Mouse (Mus musculus) MEL (cell line): ENCODE results near the gene Cadps2. TPM values are rescaled to one million over a fixed set of nuclear protein-coding genes. Genes with fewer than 3 reads are reported as not detected.

ENCODE experiments used
- DNase-seq: peaks from one replicate; pipeline ENCODE4 v3.0.0; 2011; ENCODE audit warnings: low read depth, low spot score
- H3K27ac ChIP-seq: 2 replicates; pipeline ENCODE4 v1.5.1; 2012; ENCODE audit warnings: low read depth, mild to moderate bottlenecking, control low read depth, low read length, moderate library complexity; ENCODE audit not compliant: control insufficient read depth
- H3K27me3 ChIP-seq, 2 experiments: fragments of 150-350 bp in 1 of 2; sonication (generic) in 1 of 2; 2 replicates each; pipeline ENCODE4 v1.6.1; 2012; ENCODE audit warnings: low read length in 2 of 2, mild to moderate bottlenecking in 2 of 2, improper control_type of control experiment in 1 of 2, moderate library complexity in 1 of 2; ENCODE audit not compliant: insufficient read depth in 2 of 2, control insufficient read depth in 1 of 2
- H3K36me3 ChIP-seq, 2 experiments: 2 replicates each; pipeline ENCODE4 v1.6.1; 2012 to 2014; ENCODE audit warnings: low read length in 2 of 2, improper control_type of control experiment in 1 of 2, inconsistent platforms in 1 of 2, mild to moderate bottlenecking in 1 of 2; ENCODE audit not compliant: insufficient read depth in 2 of 2, control insufficient read depth in 1 of 2
- H3K4me1 ChIP-seq, 2 experiments: fragments of 150-350 bp in 1 of 2; sonication (generic) in 1 of 2; 2 replicates each; pipeline ENCODE4 v1.6.1; 2012; ENCODE audit warnings: low read length in 2 of 2, improper control_type of control experiment in 1 of 2, mild to moderate bottlenecking in 1 of 2; ENCODE audit not compliant: insufficient read depth in 2 of 2, control insufficient read depth in 1 of 2
- H3K4me3 ChIP-seq, 2 experiments: fragments of 150-350 bp in 1 of 2; sonication (generic) in 1 of 2; 2 replicates each; pipeline ENCODE4 v1.5.1; 2012; ENCODE audit warnings: low read depth in 2 of 2, low read length in 2 of 2, mild to moderate bottlenecking in 2 of 2, moderate library complexity in 2 of 2, control low read depth in 1 of 2, improper control_type of control experiment in 1 of 2; ENCODE audit not compliant: control insufficient read depth in 1 of 2, insufficient read depth in 1 of 2
- H3K79me2 ChIP-seq: 2 replicates; pipeline ENCODE4 v1.6.1; 2012; ENCODE audit warnings: mild to moderate bottlenecking, low read length, moderate library complexity; ENCODE audit not compliant: control insufficient read depth, poor library complexity, insufficient read depth
- H3K9ac ChIP-seq: 2 replicates; pipeline ENCODE4 v1.6.1; 2012; ENCODE audit warnings: low read depth, mild to moderate bottlenecking, control low read depth, low read length, moderate library complexity; ENCODE audit not compliant: control insufficient read depth, poor library complexity, severe bottlenecking
- H3K9me3 ChIP-seq: fragments of 150-350 bp; sonication (generic); replicated peaks from 2 replicates; pipeline ENCODE4 v1.6.1; 2012; ENCODE audit warnings: mild to moderate bottlenecking, low read length, improper control_type of control experiment, moderate library complexity; ENCODE audit not compliant: insufficient read depth
- CHD1 ChIP-seq: IDR thresholded peaks from 2 replicates; pipeline ENCODE4 v1.6.1; 2012; ENCODE audit warnings: low read depth, mild to moderate bottlenecking, inconsistent platforms, low read length, improper control_type of control experiment
- ELF1 ChIP-seq: IDR thresholded peaks from 2 replicates; pipeline ENCODE4 v1.6.1; 2014; ENCODE audit warnings: low read depth, mild to moderate bottlenecking, inconsistent platforms, low read length, improper control_type of control experiment, moderate library complexity
- ETS1 ChIP-seq: IDR thresholded peaks from 2 replicates; pipeline ENCODE4 v1.6.1; 2012; ENCODE audit warnings: low read depth, mild to moderate bottlenecking, inconsistent platforms, low read length, improper control_type of control experiment, moderate library complexity
- GABPA ChIP-seq: IDR thresholded peaks from 2 replicates; pipeline ENCODE4 v1.6.1; 2012; ENCODE audit warnings: low read depth, mild to moderate bottlenecking, inconsistent platforms, low read length, improper control_type of control experiment, moderate library complexity
- GATA1 ChIP-seq: IDR thresholded peaks from 2 replicates; pipeline ENCODE4 v1.6.1; 2011; ENCODE audit warnings: low read depth, low read length, improper control_type of control experiment
- HCFC1 ChIP-seq: IDR thresholded peaks from 2 replicates; pipeline ENCODE4 v1.6.1; 2012; ENCODE audit warnings: low read depth, mild to moderate bottlenecking, inconsistent platforms, low read length, improper control_type of control experiment, moderate library complexity
- JUND ChIP-seq: IDR thresholded peaks from 2 replicates; pipeline ENCODE4 v1.6.1; 2011; ENCODE audit warnings: low read depth, mild to moderate bottlenecking, improper control_type of control experiment, low read length
- KAT2A ChIP-seq: conservative IDR thresholded peaks from 2 replicates; pipeline ENCODE4 v1.6.1; 2012; ENCODE audit warnings: low read depth, low read length, improper control_type of control experiment, inconsistent platforms
- MAZ ChIP-seq: IDR thresholded peaks from 2 replicates; pipeline ENCODE4 v1.6.1; 2012; ENCODE audit warnings: low read depth, mild to moderate bottlenecking, inconsistent platforms, low read length, improper control_type of control experiment
- MEF2A ChIP-seq: IDR thresholded peaks from 2 replicates; pipeline ENCODE4 v1.6.1; 2014; ENCODE audit warnings: low read depth, mild to moderate bottlenecking, inconsistent platforms, low read length, improper control_type of control experiment; ENCODE audit not compliant: poor library complexity, insufficient replicate concordance, severe bottlenecking; ENCODE audit errors: extremely low read depth
- MXI1 ChIP-seq: IDR thresholded peaks from 2 replicates; pipeline ENCODE4 v1.6.1; 2011; ENCODE audit warnings: mild to moderate bottlenecking, low read depth, low read length, improper control_type of control experiment
- MYB ChIP-seq: IDR thresholded peaks from 2 replicates; pipeline ENCODE4 v1.6.1; 2011; ENCODE audit warnings: mild to moderate bottlenecking, low read depth, low read length, improper control_type of control experiment
- NELFE ChIP-seq: IDR thresholded peaks from 2 replicates; pipeline ENCODE4 v1.6.1; 2011; ENCODE audit warnings: low read depth, low read length, improper control_type of control experiment
- POLR2AphosphoS2 ChIP-seq: IDR thresholded peaks from 2 replicates; pipeline ENCODE4 v1.6.1; 2011; ENCODE audit warnings: low read length, improper control_type of control experiment
- POLR2AphosphoS5 ChIP-seq: IDR thresholded peaks from 2 replicates; pipeline ENCODE4 v1.6.1; 2012; ENCODE audit warnings: low read depth, borderline replicate concordance, mild to moderate bottlenecking, inconsistent platforms, low read length, moderate library complexity, mixed read lengths
- SMC3 ChIP-seq: IDR thresholded peaks from 2 replicates; pipeline ENCODE4 v1.6.1; 2011; ENCODE audit warnings: low read depth, low read length, improper control_type of control experiment
- TBP ChIP-seq: IDR thresholded peaks from 2 replicates; pipeline ENCODE4 v1.8.0; 2011; ENCODE audit warnings: low read depth, low read length, improper control_type of control experiment
- TCF12 ChIP-seq: IDR thresholded peaks from 2 replicates; pipeline ENCODE4 v1.6.1; 2014; ENCODE audit warnings: low read depth, mild to moderate bottlenecking, inconsistent platforms, low read length, improper control_type of control experiment, moderate library complexity
- UBTF ChIP-seq: IDR thresholded peaks from 2 replicates; pipeline ENCODE4 v1.6.1; 2012; ENCODE audit warnings: low read depth, mild to moderate bottlenecking, inconsistent platforms, low read length, improper control_type of control experiment, moderate library complexity, borderline replicate concordance; ENCODE audit not compliant: insufficient read depth
- USF1 ChIP-seq: IDR thresholded peaks from 2 replicates; pipeline ENCODE4 v1.6.1; 2014; ENCODE audit warnings: low read depth, mild to moderate bottlenecking, inconsistent platforms, low read length, improper control_type of control experiment, moderate library complexity
- USF2 ChIP-seq, 2 experiments: IDR thresholded peaks; 2 replicates each; pipeline ENCODE4 v1.6.1; 2011 to 2012; ENCODE audit warnings: improper control_type of control experiment in 2 of 2, low read length in 2 of 2, borderline replicate concordance in 1 of 2, inconsistent platforms in 1 of 2, low read depth in 1 of 2, mild to moderate bottlenecking in 1 of 2; ENCODE audit not compliant: insufficient read depth in 1 of 2
- polyA plus RNA-seq, 2 experiments: library from polyadenylated mRNA; stranded (reverse) in 1 of 2; unstranded in 1 of 2; fragments of >175 nt in 1 of 2; fragments of >200 nt in 1 of 2; gene quantifications; 2 replicates each; pipeline versions ENCODE4 v1.2.1 to v1.2.4; 2012; ENCODE audit warnings: low replicate concordance in 2 of 2, low read depth in 1 of 2; ENCODE audit not compliant: insufficient read length in 2 of 2, insufficient read depth in 1 of 2, missing spikeins in 1 of 2
- total RNA-seq: library from RNA; depleted of rRNA; stranded (reverse); fragments of 300-350 nt; gene quantifications from 2 replicates; pipeline ENCODE4 v1.2.3, GENCODE M21; 2012

Cadps2 gene
- total and polyA plus RNA-seq, 3 experiments: not detected

GRCm38 (mm10) chr6:23273483-23273882 is 565.7 kb downstream of the Cadps2 start:
- Histone ChIP-seq H3K9ac (no peak overlapping the region), H3K36me3 (no peaks in the 10 kb centered on the region), H3K4me3 (no peak overlapping the region), H3K4me1 (no peaks in the 10 kb centered on the region), H3K27me3 (no peaks in the 10 kb centered on the region), H3K27ac (no peak overlapping the region), H3K79me2 (no peaks in the 10 kb centered on the region), H3K9me3 (no peaks in the 10 kb centered on the region)
- no peak for DNase-seq
- TF ChIP-seq KAT2A: no peak
- no peak for TF ChIP-seq HCFC1
- no peak for TF ChIP-seq UBTF
- TF ChIP-seq POLR2AphosphoS2: no peak
- no peak for TF ChIP-seq JUND
- no peak for TF ChIP-seq SMC3
- TF ChIP-seq GABPA: no peak
- TF ChIP-seq MYB: no peak
- TF ChIP-seq CHD1: no peak
- TF ChIP-seq MAZ: no peak
- no peak for TF ChIP-seq TBP
- TF ChIP-seq ETS1: no peak
- TF ChIP-seq MXI1: no peak
- TF ChIP-seq TCF12: no peak
- TF ChIP-seq POLR2AphosphoS5: no peak
- TF ChIP-seq ELF1: no peak
- no peak for TF ChIP-seq GATA1
- TF ChIP-seq MEF2A: no peak
- TF ChIP-seq NELFE: no peak

DNA sequence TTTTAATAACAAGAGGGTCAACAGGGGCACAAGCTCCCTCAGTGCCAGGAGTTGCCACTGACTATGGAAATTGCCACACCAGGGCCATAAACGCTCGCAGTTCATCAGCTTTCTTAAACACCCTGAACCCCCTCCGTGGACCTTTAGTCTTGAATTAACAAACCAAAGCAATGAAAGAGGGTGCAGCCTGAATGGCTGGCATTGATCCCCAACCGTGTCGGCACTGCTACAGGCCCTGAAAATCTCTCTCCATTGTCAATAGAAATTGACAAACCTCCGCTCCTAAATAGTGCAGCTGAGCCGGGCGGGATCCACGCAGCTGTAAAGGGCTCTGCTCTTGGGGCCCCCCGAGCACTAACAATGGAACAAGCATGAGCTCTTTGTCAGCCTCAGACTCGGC is 566.2 kb downstream of the Cadps2 start:
- H3K27ac ChIP-seq: no peak overlapping the region

More for the DNA sequence above, 566.2 kb downstream of the Cadps2 start:
- Histone ChIP-seq H3K36me3 (no peaks in the 10 kb centered on the region), H3K9me3 (no peaks in the 10 kb centered on the region), H3K4me1 (no peaks in the 10 kb centered on the region), H3K9ac (no peak overlapping the region), H3K4me3 (no peak overlapping the region), H3K27me3 (no peaks in the 10 kb centered on the region), H3K79me2 (no peaks in the 10 kb centered on the region)
- TF ChIP-seq GATA1: no peak
- TF ChIP-seq USF2 (IDR thresholded peaks at IDR 0.05; ENCODE audit: borderline replicate concordance in 1 of 2, insufficient read depth in 1 of 2, low read depth in 1 of 2, low read length in 2 of 2): no peak
- TF ChIP-seq USF1: no peak
- no peak for DNase-seq
